Comparison of ENCODE assay signal across 8 mouse cellular contexts in genomic region chr6:108782526-108783183, GRCm38 (mm10). TPM values are rescaled to one million over a fixed set of nuclear protein-coding genes. Genes with fewer than 3 reads are reported as not detected.
DNase-seq lines count a peak whose midpoint lies in the region; ATAC-seq and TF ChIP-seq lines count a peak whose summit lies in the region.

Gene Arl8b (plus strand): TSS chr6:108783099.

- peaks cover 18% of the 10 kb centered on the region; the same call in 1 of the 2 replicates for H3K79me2 ChIP-seq in liver, adult 2 months (ENCODE audit: control insufficient read depth, insufficient read depth, low read length)
- peaks cover 47% of the 10 kb centered on the region for H3K79me2 ChIP-seq in myocyte (ENCODE audit: control insufficient read depth, insufficient read depth)

- H3K4me1 ChIP-seq in heart, embryonic 11.5 days (ENCODE audit: control insufficient read depth, insufficient read depth, low read length): peaks cover 14% of the 10 kb centered on the region
- H3K4me1 ChIP-seq in kidney, embryonic 16.5 days (ENCODE audit: insufficient read depth, low read length): peaks cover 17% of the 10 kb centered on the region
- peaks cover 8% of the 10 kb centered on the region for H3K4me1 ChIP-seq in liver, adult 2 months (ENCODE audit: control insufficient read depth, insufficient read depth, low read length)

- peak; percentile 98 for ATAC-seq in erythroblast, adult 5-6 weeks (replicated peaks; ENCODE audit: low FRiP score, poor library complexity, severe bottlenecking)
- ATAC-seq in heart, embryonic 11.5 days (replicated peaks; ENCODE audit: insufficient number of reproducible peaks, low FRiP score, low TSS enrichment): peak; percentile 92
- ATAC-seq in kidney, embryonic 16.5 days (ENCODE audit: low FRiP score, low TSS enrichment): peak; percentile 96

- peak within 1 kb of the TSS; percentile 100 for H3K4me3 ChIP-seq in heart, embryonic 11.5 days (ENCODE audit: low read depth, low read length)
- H3K4me3 ChIP-seq in kidney, embryonic 16.5 days (ENCODE audit: low read length): peak within 1 kb of the TSS; percentile 98
- H3K4me3 ChIP-seq in liver, adult 2 months (ENCODE audit: insufficient read depth, low read depth, low read length): peak within 1 kb of the TSS; percentile 92
- peak within 1 kb of the TSS; percentile 81 for H3K4me3 ChIP-seq in myocyte

- 10% methylated on average over 36 of the region's 36 CpGs for WGBS in heart, embryonic 11.5 days (ENCODE audit: insufficient replicate concordance)
- WGBS in kidney, embryonic 16.5 days: 10% methylated on average over 36 of the region's 36 CpGs
- 10% methylated on average over 36 of the region's 36 CpGs for WGBS in liver, adult 2 months

- peak within 1 kb of the TSS; percentile 85 for H3K27ac ChIP-seq in heart, embryonic 11.5 days (ENCODE audit: low read depth, low read length)
- H3K27ac ChIP-seq in kidney, embryonic 16.5 days (ENCODE audit: low read length): peak within 1 kb of the TSS; percentile 76
- H3K27ac ChIP-seq in liver, adult 2 months (replicated peaks; ENCODE audit: insufficient read depth, low read depth, low read length): peak within 1 kb of the TSS; percentile 90

- TF ChIP-seq POLR2A in liver, adult 2 months (IDR thresholded peaks at IDR 0.05; ENCODE audit: extremely low read depth, insufficient read depth, low read length): peak; percentile 85; the same call in 1 of the 2 replicates
- TF ChIP-seq POLR2A in myocyte (IDR thresholded peaks at IDR 0.05; ENCODE audit: insufficient read length, low read depth): peak; percentile 95

- no peaks in the 10 kb centered on the region for H3K27me3 ChIP-seq in heart, embryonic 11.5 days (ENCODE audit: control insufficient read depth, insufficient read depth, low read length)
- no peaks in the 10 kb centered on the region for H3K27me3 ChIP-seq in kidney, embryonic 16.5 days (ENCODE audit: insufficient read depth, low read length)
- no peaks in the 10 kb centered on the region for H3K27me3 ChIP-seq in liver, adult 2 months (ENCODE audit: control insufficient read depth, insufficient read depth, low read length)
- no peaks in the 10 kb centered on the region for H3K27me3 ChIP-seq in myocyte (ENCODE audit: control insufficient read depth, insufficient read depth, insufficient read length)
- no peaks in the 10 kb centered on the region for H3K27me3 ChIP-seq in splenic B cell, adult 2 months (ENCODE audit: control insufficient read depth, insufficient read depth, low read length, poor library complexity, severe bottlenecking)

- peak; percentile 96 for TF ChIP-seq CTCF in liver, adult 2 months (IDR thresholded peaks at IDR 0.05; ENCODE audit: low read depth, low read length)

- H3K36me3 ChIP-seq in heart, embryonic 11.5 days (ENCODE audit: control insufficient read depth, insufficient read depth, low read length): no peaks in the 10 kb centered on the region
- no peaks in the 10 kb centered on the region for H3K36me3 ChIP-seq in kidney, embryonic 16.5 days (ENCODE audit: insufficient read depth, low read length)
- no peaks in the 10 kb centered on the region for H3K36me3 ChIP-seq in liver, adult 2 months (ENCODE audit: control insufficient read depth, insufficient read depth, low read length)
- no peaks in the 10 kb centered on the region for H3K36me3 ChIP-seq in myocyte (ENCODE audit: control insufficient read depth, insufficient read depth)
- H3K36me3 ChIP-seq in splenic B cell, adult 2 months (ENCODE audit: control insufficient read depth, insufficient read depth, low read length, poor library complexity, severe bottlenecking): no peaks in the 10 kb centered on the region

- H3K4me2 ChIP-seq in heart, embryonic 11.5 days: peak within 1 kb of the TSS; percentile 90
- H3K4me2 ChIP-seq in kidney, embryonic 16.5 days (replicated peaks; ENCODE audit: low read depth, low read length): peak within 1 kb of the TSS; percentile 94
- H3K4me2 ChIP-seq in myocyte (ENCODE audit: low read depth): peak within 1 kb of the TSS; percentile 86

- peak within 1 kb of the TSS; percentile 97 for H3K9ac ChIP-seq in heart, embryonic 11.5 days (ENCODE audit: low read depth, low read length)
- H3K9ac ChIP-seq in kidney, embryonic 16.5 days (replicated peaks; ENCODE audit: low read length): peak within 1 kb of the TSS; percentile 95
- H3K9ac ChIP-seq in liver, adult 2 months (ENCODE audit: low read depth, low read length): peak within 1 kb of the TSS; percentile 96

- peak; percentile 98 to 99 for DNase-seq in B cell, adult 2 months
- peak; percentile 98 for DNase-seq in brain, adult 2 months (ENCODE audit: low read depth, low spot score)
- DNase-seq in liver, adult 2 months (ENCODE audit: extremely low read depth, low read depth, low spot score): peak; percentile 82
- peak; percentile 97 for DNase-seq in splenic B cell, adult 2 months (ENCODE audit: low read depth, low spot score)

- peak within 1 kb of the TSS; percentile 56 for H3ac ChIP-seq in myocyte (ENCODE audit: control insufficient read depth, insufficient read length)

- no peaks in the 10 kb centered on the region for H3K9me3 ChIP-seq in heart, embryonic 11.5 days (replicated peaks; ENCODE audit: control insufficient read depth, low read length)
- H3K9me3 ChIP-seq in kidney, embryonic 16.5 days (ENCODE audit: low read length): no peaks in the 10 kb centered on the region

TF ChIP-seq in myocyte, 11 proteins besides CTCF, POLR2A, EP300 and RAD21:
- peak; percentile 76 for TF ChIP-seq POLR2AphosphoS2 (IDR thresholded peaks at IDR 0.05; ENCODE audit: insufficient read length, low read depth)
- TF ChIP-seq USF1 (IDR thresholded peaks at IDR 0.05; ENCODE audit: low read depth): peak; percentile 53
- TF ChIP-seq REST (IDR thresholded peaks at IDR 0.05; ENCODE audit: insufficient read depth, insufficient read length): no peak
- TF ChIP-seq MYOD1 (IDR thresholded peaks at IDR 0.05; ENCODE audit: control insufficient read depth in 1 of 3, insufficient read length in 2 of 3, low read depth in 2 of 3): peak in 1 of 3 experiments; percentile 32

RNA-seq across cellular contexts. Expression of gene Arl8b, which starts in this region (rescaled TPM):
- total RNA-seq in erythroblast, adult 5-6 weeks (2015; ENCODE audit: low replicate concordance): 33.0 and 44.3 TPM in 2 replicates
- 11.6 and 19.3 TPM in 2 replicates for total RNA-seq in erythroblast, adult 5-6 weeks (2017; ENCODE audit: low replicate concordance)
- 68.4 and 79.3 TPM in 2 replicates for polyA plus RNA-seq in heart, embryonic 11.5 days (2014; fragmentation: Nextera tagmentation; extraction: Ambion mirVana)
- 79.1 and 81.9 TPM in 2 replicates for polyA plus RNA-seq in kidney, embryonic 16.5 days (2015; fragmentation: Nextera tagmentation; extraction: Ambion mirVana)
- total RNA-seq in liver, adult 2 months (2014; rRNA removed): 24.2 and 27.7 TPM in 2 replicates
- polyA plus RNA-seq in liver, adult 2 months (2012; rRNA removed): 8.9 and 10.3 TPM in 2 replicates
- polyA plus RNA-seq in myocyte (2012; fragmentation: generic; extraction: Trizol): 41.2 TPM

Comparison
In these comparisons a context has a peak if more than half of its experiments do, and no peak if none do; other contexts are left out.
1. Peak in every context shown above with its lines: DNase-seq, ATAC-seq, H3K4me3 ChIP-seq and H3K27ac ChIP-seq.